Mouse (Mus musculus): ENCODE measurements around the gene Peli2. TPM values are rescaled to one million over a fixed set of nuclear protein-coding genes. Genes with fewer than 3 reads are reported as not detected.

Peli2 gene
- polyA plus RNA-seq, 1 experiment from 2014 or later: 7.5 TPM

GRCm38 (mm10) chr14:48293498-48293897 lies 172.9 kb downstream of the Peli2 start:
- no peak overlapping the region for H3K9ac ChIP-seq (replicated peaks; ENCODE audit: low read depth, low read length)
- 89% methylated on average over 7 of the region's 7 CpGs for WGBS

DNA sequence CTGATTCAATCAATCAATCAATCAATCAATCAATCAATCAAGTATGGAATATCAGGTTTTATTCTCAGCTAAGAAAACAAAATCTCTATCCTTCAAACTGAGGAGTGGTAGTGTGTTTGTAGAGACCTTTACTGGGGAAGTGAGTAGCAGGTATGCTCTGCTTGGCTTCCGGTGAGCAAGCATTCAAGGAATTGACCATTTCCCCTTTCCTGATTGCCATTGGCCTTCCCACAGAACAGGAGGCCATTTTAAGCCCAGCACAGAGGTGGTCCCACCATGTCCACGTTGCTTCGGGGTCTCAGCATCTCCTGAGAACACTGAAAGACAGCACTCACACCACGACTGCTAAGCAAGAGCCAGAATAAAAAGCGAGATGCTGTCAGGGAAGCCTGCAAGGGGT lies 174.8 kb downstream of the Peli2 start:
- Histone ChIP-seq H3K27me3 (ENCODE audit: control insufficient read depth, insufficient read depth, low read length) (no peaks in the 10 kb centered on the region), H3K9ac (replicated peaks; ENCODE audit: low read depth, low read length) (no peak overlapping the region), H3K36me3 (ENCODE audit: control insufficient read depth, insufficient read depth, low read length) (no peaks in the 10 kb centered on the region), H3K4me2 (ENCODE audit: low read depth, low read length) (no peak overlapping the region), H3K4me1 (ENCODE audit: control insufficient read depth, insufficient read depth, low read length) (no peaks in the 10 kb centered on the region), H3K9me3 (ENCODE audit: control insufficient read depth, low read length) (no peaks in the 10 kb centered on the region), H3K4me3 (ENCODE audit: low read depth, low read length) (no peak overlapping the region), H3K27ac (ENCODE audit: low read depth, low read length) (no peak overlapping the region)
- no peak for ATAC-seq (ENCODE audit: low read depth)
- 57% methylated on average over 5 of the region's 5 CpGs for WGBS

More at GRCm38 (mm10) chr14:48293498-48293897, 172.9 kb downstream of the Peli2 start:
- H3K27me3 ChIP-seq (ENCODE audit: control insufficient read depth, insufficient read depth, low read length): no peaks in the 10 kb centered on the region
- ATAC-seq (ENCODE audit: low read depth): no peak
- no peak overlapping the region for H3K27ac ChIP-seq (ENCODE audit: low read depth, low read length)
- no peaks in the 10 kb centered on the region for H3K4me1 ChIP-seq (ENCODE audit: control insufficient read depth, insufficient read depth, low read length)
- no peaks in the 10 kb centered on the region for H3K9me3 ChIP-seq (ENCODE audit: control insufficient read depth, low read length)
- H3K4me2 ChIP-seq (ENCODE audit: low read depth, low read length): no peak overlapping the region
- H3K4me3 ChIP-seq (ENCODE audit: low read depth, low read length): no peak overlapping the region
- no peaks in the 10 kb centered on the region for H3K36me3 ChIP-seq (ENCODE audit: control insufficient read depth, insufficient read depth, low read length)

- H3K9ac ChIP-seq (replicated peaks; ENCODE audit: low read depth, low read length): no peak overlapping the region
- no peaks in the 10 kb centered on the region for H3K4me1 ChIP-seq (ENCODE audit: control insufficient read depth, insufficient read depth, low read length)
- no peak overlapping the region for H3K4me2 ChIP-seq (ENCODE audit: low read depth, low read length)
- no peak overlapping the region for H3K27ac ChIP-seq (ENCODE audit: low read depth, low read length)
- 39% methylated on average over 7 of the region's 7 CpGs for WGBS
- no peaks in the 10 kb centered on the region for H3K9me3 ChIP-seq (ENCODE audit: control insufficient read depth, low read length)
- H3K4me3 ChIP-seq (ENCODE audit: low read depth, low read length): no peak overlapping the region
- ATAC-seq (ENCODE audit: low read depth): no peak
- no peaks in the 10 kb centered on the region for H3K36me3 ChIP-seq (ENCODE audit: control insufficient read depth, insufficient read depth, low read length)
- no peaks in the 10 kb centered on the region for H3K27me3 ChIP-seq (ENCODE audit: control insufficient read depth, insufficient read depth, low read length)
Observed at GRCm38 (mm10) chr14:48295815-48296271, 175.2 kb downstream of the Peli2 start.

GRCm38 (mm10) chr14:48296820-48297219 lies 176.2 kb downstream of the Peli2 start:
- H3K4me3 ChIP-seq (ENCODE audit: low read depth, low read length): no peak overlapping the region
- H3K9ac ChIP-seq (replicated peaks; ENCODE audit: low read depth, low read length): no peak overlapping the region
- no peaks in the 10 kb centered on the region for H3K9me3 ChIP-seq (ENCODE audit: control insufficient read depth, low read length)
- H3K27ac ChIP-seq (ENCODE audit: low read depth, low read length): no peak overlapping the region
- H3K4me2 ChIP-seq (ENCODE audit: low read depth, low read length): no peak overlapping the region
- no peaks in the 10 kb centered on the region for H3K27me3 ChIP-seq (ENCODE audit: control insufficient read depth, insufficient read depth, low read length)
- no peaks in the 10 kb centered on the region for H3K4me1 ChIP-seq (ENCODE audit: control insufficient read depth, insufficient read depth, low read length)
- no peaks in the 10 kb centered on the region for H3K36me3 ChIP-seq (ENCODE audit: control insufficient read depth, insufficient read depth, low read length)
- no peak for ATAC-seq (ENCODE audit: low read depth)
- 83% methylated on average over 1 of the region's 1 CpGs for WGBS

GRCm38 (mm10) chr14:48302471-48303186 lies 182.0 kb downstream of the Peli2 start:
- no peak overlapping the region for H3K4me2 ChIP-seq (ENCODE audit: low read depth, low read length)
- no peaks in the 10 kb centered on the region for H3K4me1 ChIP-seq (ENCODE audit: control insufficient read depth, insufficient read depth, low read length)
- H3K36me3 ChIP-seq (ENCODE audit: control insufficient read depth, insufficient read depth, low read length): no peaks in the 10 kb centered on the region
- H3K4me3 ChIP-seq (ENCODE audit: low read depth, low read length): no peak overlapping the region
- no peaks in the 10 kb centered on the region for H3K9me3 ChIP-seq (ENCODE audit: control insufficient read depth, low read length)
- no peak overlapping the region for H3K27ac ChIP-seq (ENCODE audit: low read depth, low read length)
- no peak for ATAC-seq (ENCODE audit: low read depth)
- WGBS: 83% methylated on average over 10 of the region's 10 CpGs
- H3K9ac ChIP-seq (replicated peaks; ENCODE audit: low read depth, low read length): no peak overlapping the region
- no peaks in the 10 kb centered on the region for H3K27me3 ChIP-seq (ENCODE audit: control insufficient read depth, insufficient read depth, low read length)

GRCm38 (mm10) chr14:48303235-48303634 lies 182.6 kb downstream of the Peli2 start:
- no peaks in the 10 kb centered on the region for H3K27me3 ChIP-seq (ENCODE audit: control insufficient read depth, insufficient read depth, low read length)
- H3K4me1 ChIP-seq (ENCODE audit: control insufficient read depth, insufficient read depth, low read length): no peaks in the 10 kb centered on the region
- H3K9ac ChIP-seq (replicated peaks; ENCODE audit: low read depth, low read length): no peak overlapping the region
- H3K9me3 ChIP-seq (ENCODE audit: control insufficient read depth, low read length): no peaks in the 10 kb centered on the region
- ATAC-seq (ENCODE audit: low read depth): no peak
- 59% methylated on average over 6 of the region's 6 CpGs for WGBS
- no peak overlapping the region for H3K4me2 ChIP-seq (ENCODE audit: low read depth, low read length)
- no peaks in the 10 kb centered on the region for H3K36me3 ChIP-seq (ENCODE audit: control insufficient read depth, insufficient read depth, low read length)
- no peak overlapping the region for H3K4me3 ChIP-seq (ENCODE audit: low read depth, low read length)
- no peak overlapping the region for H3K27ac ChIP-seq (ENCODE audit: low read depth, low read length)

GRCm38 (mm10) chr14:48303841-48304240 lies 183.2 kb downstream of the Peli2 start:
- ATAC-seq (ENCODE audit: low read depth): no peak
- 96% methylated on average over 9 of the region's 9 CpGs for WGBS
- Histone ChIP-seq H3K27ac (ENCODE audit: low read depth, low read length) (no peak overlapping the region), H3K4me1 (ENCODE audit: control insufficient read depth, insufficient read depth, low read length) (no peaks in the 10 kb centered on the region), H3K27me3 (ENCODE audit: control insufficient read depth, insufficient read depth, low read length) (no peaks in the 10 kb centered on the region), H3K4me3 (ENCODE audit: low read depth, low read length) (no peak overlapping the region), H3K9ac (replicated peaks; ENCODE audit: low read depth, low read length) (no peak overlapping the region), H3K36me3 (ENCODE audit: control insufficient read depth, insufficient read depth, low read length) (no peaks in the 10 kb centered on the region), H3K4me2 (ENCODE audit: low read depth, low read length) (no peak overlapping the region), H3K9me3 (ENCODE audit: control insufficient read depth, low read length) (no peaks in the 10 kb centered on the region)

GRCm38 (mm10) chr14:48313234-48313633 lies 192.6 kb downstream of the Peli2 start:
- Histone ChIP-seq H3K9ac (replicated peaks; ENCODE audit: low read depth, low read length) (no peak overlapping the region), H3K4me1 (ENCODE audit: control insufficient read depth, insufficient read depth, low read length) (no peaks in the 10 kb centered on the region), H3K9me3 (ENCODE audit: control insufficient read depth, low read length) (no peaks in the 10 kb centered on the region), H3K4me3 (ENCODE audit: low read depth, low read length) (no peak overlapping the region), H3K27ac (ENCODE audit: low read depth, low read length) (no peak overlapping the region), H3K4me2 (ENCODE audit: low read depth, low read length) (no peak overlapping the region), H3K36me3 (ENCODE audit: control insufficient read depth, insufficient read depth, low read length) (no peaks in the 10 kb centered on the region), H3K27me3 (ENCODE audit: control insufficient read depth, insufficient read depth, low read length) (no peaks in the 10 kb centered on the region)
- ATAC-seq (ENCODE audit: low read depth): no peak
- 70% methylated on average over 3 of the region's 3 CpGs for WGBS

DNA sequence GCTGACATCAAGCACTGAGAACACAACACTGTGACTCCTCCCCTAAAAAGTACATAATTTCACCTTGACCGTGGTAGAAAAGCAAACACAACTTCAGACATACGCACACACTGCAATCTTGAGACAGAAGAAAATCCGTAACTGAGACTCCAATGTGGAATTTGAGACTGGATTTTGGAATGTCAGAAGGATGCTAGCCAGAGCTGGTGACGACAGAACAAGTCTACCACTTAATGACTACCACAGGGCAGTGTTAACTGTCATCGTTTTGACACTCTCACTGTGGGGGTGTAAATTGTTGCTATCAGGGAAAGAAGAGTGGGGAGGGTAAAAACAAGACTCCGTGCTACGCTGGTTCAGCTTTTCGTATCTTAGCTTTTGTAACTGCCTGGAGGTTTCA lies 195.8 kb downstream of the Peli2 start:
- Histone ChIP-seq H3K9ac (replicated peaks; ENCODE audit: low read depth, low read length) (no peak overlapping the region), H3K9me3 (ENCODE audit: control insufficient read depth, low read length) (no peaks in the 10 kb centered on the region), H3K36me3 (ENCODE audit: control insufficient read depth, insufficient read depth, low read length) (no peaks in the 10 kb centered on the region), H3K4me2 (ENCODE audit: low read depth, low read length) (no peak overlapping the region), H3K4me3 (ENCODE audit: low read depth, low read length) (no peak overlapping the region), H3K4me1 (ENCODE audit: control insufficient read depth, insufficient read depth, low read length) (no peaks in the 10 kb centered on the region), H3K27ac (ENCODE audit: low read depth, low read length) (no peak overlapping the region), H3K27me3 (ENCODE audit: control insufficient read depth, insufficient read depth, low read length) (no peaks in the 10 kb centered on the region)
- no peak for ATAC-seq (ENCODE audit: low read depth)
- 79% methylated on average over 8 of the region's 8 CpGs for WGBS
